Mouse (Mus musculus) heart, adult 2 months (tissue): Measurements from ENCODE around the gene Cttnbp2nl.

ENCODE experiments used
- CTCF ChIP-seq: fragments of 200-600 bp; IDR thresholded peaks from 2 replicates; pipeline ENCODE4 v1.8.1; 2022; ENCODE audit warnings: antibody characterized with exemption, mild to moderate bottlenecking, moderate library complexity
- EP300 ChIP-seq: fragments of 200-500 bp; IDR thresholded peaks from 2 replicates; pipeline ENCODE4 v1.6.1; 2011; ENCODE audit warnings: low read depth, low read length, control low read depth; ENCODE audit not compliant: insufficient read depth

- TF ChIP-seq CTCF (no peak), EP300 (no peak)
Measured at GRCm38 (mm10) chr3:105097581-105097980, 44.6 kb upstream of the Cttnbp2nl start.
